Mouse (Mus musculus) heart, embryonic 12.5 days (tissue): Measurements from ENCODE around the gene Nfic. TPM values are rescaled to one million over a fixed set of nuclear protein-coding genes. Genes with fewer than 3 reads are reported as not detected.
A peak's percentile ranks its signal among the peaks of the same experiment; 100 is the strongest.

Experiments used
- ATAC-seq: fragments of 200-750 bp; cut with Nextera tagmentation; 2 replicates; pipeline ENCODE4 v1.8.0; 2017; ENCODE audit warnings: moderate TSS enrichment, moderate library complexity; ENCODE audit not compliant: insufficient number of reproducible peaks, low FRiP score
- H3K27ac ChIP-seq: fragments of 300-500 bp; sonication (generic); 2 replicates; pipeline ENCODE4 v1.5.1; 2016; ENCODE audit warnings: mild to moderate bottlenecking, moderate library complexity; ENCODE audit not compliant: poor library complexity, severe bottlenecking
- H3K27me3 ChIP-seq: fragments of 300-500 bp; sonication (generic); replicated peaks from 2 replicates; pipeline ENCODE4 v1.6.1; 2016; ENCODE audit warnings: mild to moderate bottlenecking, moderate library complexity
- H3K36me3 ChIP-seq: fragments of 300-500 bp; sonication (generic); 2 replicates; pipeline ENCODE4 v1.6.1; 2016; ENCODE audit warnings: mild to moderate bottlenecking, moderate library complexity
- H3K4me1 ChIP-seq: fragments of 300-500 bp; sonication (generic); replicated peaks from 2 replicates; pipeline ENCODE4 v1.6.1; 2016; ENCODE audit warnings: mild to moderate bottlenecking
- H3K4me2 ChIP-seq: fragments of 300-500 bp; sonication (generic); 2 replicates; pipeline ENCODE4 v1.6.1; 2016; ENCODE audit warnings: mild to moderate bottlenecking, moderate library complexity
- H3K4me3 ChIP-seq: fragments of 300-500 bp; sonication (generic); 2 replicates; pipeline ENCODE4 v1.5.1; 2016; ENCODE audit warnings: mild to moderate bottlenecking
- H3K9ac ChIP-seq: fragments of 300-500 bp; sonication (generic); 2 replicates; pipeline ENCODE4 v1.6.1; 2016; ENCODE audit warnings: mild to moderate bottlenecking, moderate library complexity
- H3K9me3 ChIP-seq: fragments of 300-500 bp; sonication (generic); replicated peaks from 2 replicates; pipeline ENCODE4 v1.6.1; 2016; ENCODE audit warnings: mild to moderate bottlenecking, moderate library complexity
- WGBS: fragments of 180-500 bp; shearing (Covaris S2); methylation state at CpG from one replicate; pipeline ENCODE4 v1.1.7; 2016; 5-methylcytosine and 5-hydroxymethylcytosine counted together
- polyA plus RNA-seq: library from polyadenylated mRNA; unstranded; fragments of >200 nt; fragmentation: Nextera tagmentation; extraction: Ambion mirVana; gene quantifications from 2 replicates; pipeline ENCODE4 v1.2.1, GENCODE M21; 2016

Nfic gene
- polyA plus RNA-seq, 1 experiment from 2014 or later, result 40.7 TPM

GRCm38 (mm10) chr10:81484441-81485059, 29.1 kb upstream of the Nfic start:
- Histone ChIP-seq H3K4me1 (peaks cover 22% of the 10 kb centered on the region), H3K4me2 (no peak overlapping the region), H3K9ac (no peak overlapping the region), H3K4me3 (no peak overlapping the region), H3K9me3 (no peaks in the 10 kb centered on the region), H3K27ac (no peak overlapping the region), H3K36me3 (peaks cover 36% of the 10 kb centered on the region), H3K27me3 (peaks cover 34% of the 10 kb centered on the region)
- no peak for ATAC-seq
- WGBS, result 68% methylated on average over 6 of the region's 6 CpGs

GRCm38 (mm10) chr10:81483983-81484382, 28.5 kb upstream of the Nfic start:
- Histone ChIP-seq H3K27ac (no peak overlapping the region), H3K9me3 (no peaks in the 10 kb centered on the region), H3K36me3 (peaks cover 30% of the 10 kb centered on the region), H3K27me3 (peaks cover 35% of the 10 kb centered on the region), H3K4me2 (no peak overlapping the region), H3K4me1 (peaks cover 22% of the 10 kb centered on the region), H3K9ac (no peak overlapping the region), H3K4me3 (no peak overlapping the region)
- WGBS, result 18% methylated on average over 9 of the region's 9 CpGs
- no peak for ATAC-seq

GRCm38 (mm10) chr10:81482533-81482889, 27.1 kb upstream of the Nfic start, which contains the start of gene Celf5:
Gene Celf5, minus strand, starts transcription at chr10:81482709.
- Histone ChIP-seq H3K4me2 (peak within 1 kb of the TSS; percentile 90), H3K4me3 (peak within 1 kb of the TSS; percentile 51), H3K9ac (peak within 1 kb of the TSS; percentile 67), H3K9me3 (no peaks in the 10 kb centered on the region), H3K27ac (no peak within 1 kb of the TSS), H3K36me3 (peaks cover 15% of the 10 kb centered on the region), H3K4me1 (peaks cover 11% of the 10 kb centered on the region), H3K27me3 (peaks cover 49% of the 10 kb centered on the region)
- 0% methylated on average over 36 of the region's 36 CpGs for whole genome bisulfite sequencing
- ATAC-seq, result peak; percentile 43; the same call in 1 of the 2 replicates

- peaks cover 9% of the 10 kb centered on the region for H3K36me3 ChIP-seq
- peaks cover 56% of the 10 kb centered on the region for H3K27me3 ChIP-seq
- H3K27ac ChIP-seq, result no peak overlapping the region
- peak overlapping the region; percentile 67 for H3K9ac ChIP-seq
- H3K4me2 ChIP-seq, result peak overlapping the region; percentile 90
- ATAC-seq, result no peak
- WGBS, result 6% methylated on average over 35 of the region's 35 CpGs
- peak overlapping the region; percentile 51 for H3K4me3 ChIP-seq
- H3K9me3 ChIP-seq, result no peaks in the 10 kb centered on the region
- peaks cover 8% of the 10 kb centered on the region for H3K4me1 ChIP-seq
Measured at GRCm38 (mm10) chr10:81481605-81482532, 26.4 kb upstream of the Nfic start.

- no peak overlapping the region for H3K9ac ChIP-seq
- H3K4me1 ChIP-seq, result no peaks in the 10 kb centered on the region
- no peak overlapping the region for H3K4me3 ChIP-seq
- WGBS, result 69% methylated on average over 10 of the region's 10 CpGs
- H3K36me3 ChIP-seq, result no peaks in the 10 kb centered on the region
- no peak overlapping the region for H3K27ac ChIP-seq
- H3K9me3 ChIP-seq, result no peaks in the 10 kb centered on the region
- ATAC-seq, result no peak
- H3K4me2 ChIP-seq, result no peak overlapping the region
- peaks cover 96% of the 10 kb centered on the region for H3K27me3 ChIP-seq
Measured at GRCm38 (mm10) chr10:81474461-81474860, 19.0 kb upstream of the Nfic start.

- H3K9ac ChIP-seq, result no peak overlapping the region
- 2% methylated on average over 21 of the region's 22 CpGs for WGBS
- H3K27me3 ChIP-seq, result peaks cover 99% of the 10 kb centered on the region
- H3K4me1 ChIP-seq, result no peaks in the 10 kb centered on the region
- H3K9me3 ChIP-seq, result no peaks in the 10 kb centered on the region
- H3K4me2 ChIP-seq, result no peak overlapping the region
- no peaks in the 10 kb centered on the region for H3K36me3 ChIP-seq
- H3K27ac ChIP-seq, result no peak overlapping the region
- no peak overlapping the region for H3K4me3 ChIP-seq
- no peak for ATAC-seq
Measured at GRCm38 (mm10) chr10:81473003-81473451, 17.6 kb upstream of the Nfic start.

- Histone ChIP-seq H3K4me2 (no peak overlapping the region), H3K4me3 (no peak overlapping the region), H3K9ac (no peak overlapping the region), H3K27me3 (peaks cover 100% of the 10 kb centered on the region), H3K4me1 (no peaks in the 10 kb centered on the region), H3K9me3 (no peaks in the 10 kb centered on the region), H3K27ac (no peak overlapping the region), H3K36me3 (no peaks in the 10 kb centered on the region)
- 4% methylated on average over 18 of the region's 18 CpGs for WGBS
- ATAC-seq, result 0 out of 2 replicates have a peak, but pooled peaks have one; percentile 8
Measured at GRCm38 (mm10) chr10:81472403-81473002, 17.1 kb upstream of the Nfic start.

- H3K9me3 ChIP-seq, result no peaks in the 10 kb centered on the region
- H3K9ac ChIP-seq, result no peak overlapping the region
- no peak for ATAC-seq
- H3K27ac ChIP-seq, result no peak overlapping the region
- H3K4me2 ChIP-seq, result no peak overlapping the region
- H3K27me3 ChIP-seq, result peaks cover 100% of the 10 kb centered on the region
- H3K4me1 ChIP-seq, result no peaks in the 10 kb centered on the region
- no peaks in the 10 kb centered on the region for H3K36me3 ChIP-seq
- WGBS, result 44% methylated on average over 18 of the region's 18 CpGs
- H3K4me3 ChIP-seq, result no peak overlapping the region
Measured at GRCm38 (mm10) chr10:81470454-81470853, 15.0 kb upstream of the Nfic start.

GRCm38 (mm10) chr10:81469253-81469652, 13.8 kb upstream of the Nfic start:
- Histone ChIP-seq H3K4me1 (peaks cover 3% of the 10 kb centered on the region), H3K9me3 (no peaks in the 10 kb centered on the region), H3K4me3 (no peak overlapping the region), H3K4me2 (no peak overlapping the region), H3K9ac (no peak overlapping the region), H3K27ac (no peak overlapping the region), H3K27me3 (peaks cover 100% of the 10 kb centered on the region), H3K36me3 (no peaks in the 10 kb centered on the region)
- no peak for ATAC-seq
- WGBS, result 79% methylated on average over 5 of the region's 5 CpGs

- 78% methylated on average over 16 of the region's 16 CpGs for WGBS
- H3K27ac ChIP-seq, result no peak overlapping the region
- no peak overlapping the region for H3K4me2 ChIP-seq
- no peak for ATAC-seq
- no peak overlapping the region for H3K4me3 ChIP-seq
- H3K9me3 ChIP-seq, result no peaks in the 10 kb centered on the region
- H3K4me1 ChIP-seq, result peaks cover 7% of the 10 kb centered on the region
- peaks cover 100% of the 10 kb centered on the region for H3K27me3 ChIP-seq
- H3K9ac ChIP-seq, result no peak overlapping the region
- no peaks in the 10 kb centered on the region for H3K36me3 ChIP-seq
Measured at GRCm38 (mm10) chr10:81467670-81468235, 12.3 kb upstream of the Nfic start.

DNA sequence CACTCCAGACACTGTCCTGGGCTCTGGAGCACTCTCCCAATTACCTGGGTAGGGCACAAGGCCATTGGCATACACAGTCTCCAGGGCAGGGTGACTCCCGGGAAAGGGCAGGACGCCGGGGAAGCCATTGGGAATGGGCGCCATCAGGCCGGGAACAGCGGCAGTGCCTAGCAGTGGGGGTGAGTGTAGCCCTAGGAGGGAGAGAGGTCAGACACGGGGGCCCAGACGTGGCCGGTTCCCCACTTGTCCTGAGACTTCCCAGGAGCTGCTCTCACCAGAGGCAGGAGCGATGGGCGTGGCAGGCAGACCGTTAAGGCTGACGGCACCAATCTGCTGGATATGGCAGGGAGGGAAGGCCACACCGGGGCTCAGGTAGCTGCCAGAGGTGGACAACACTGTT, 11.4 kb upstream of the Nfic start:
- Histone ChIP-seq H3K4me2 (no peak overlapping the region), H3K27ac (no peak overlapping the region), H3K4me3 (no peak overlapping the region), H3K27me3 (peaks cover 100% of the 10 kb centered on the region), H3K9me3 (no peaks in the 10 kb centered on the region), H3K4me1 (peaks cover 7% of the 10 kb centered on the region), H3K9ac (no peak overlapping the region), H3K36me3 (no peaks in the 10 kb centered on the region)
- ATAC-seq, result no peak
- 52% methylated on average over 14 of the region's 14 CpGs for WGBS
